ENCODE assay signal across 7 mouse cellular contexts in genomic region chr7:111082822-111083732, GRCm38 (mm10). TPM values are rescaled to one million over a fixed set of nuclear protein-coding genes. Genes with fewer than 3 reads are reported as not detected.
DNase-seq lines count a peak whose midpoint lies in the region; ATAC-seq lines count a peak whose summit lies in the region.

TSS of gene Eif4g2 (minus strand) at chr7:111083030.

- peak within 1 kb of the TSS; percentile 89 for H3K4me3 ChIP-seq in intestine, embryonic 15.5 days (replicated peaks)
- H3K4me3 ChIP-seq in midbrain, embryonic 10.5 days: peak within 1 kb of the TSS; percentile 99

- no peaks in the 10 kb centered on the region for H3K9me3 ChIP-seq in intestine, embryonic 15.5 days
- no peaks in the 10 kb centered on the region for H3K9me3 ChIP-seq in midbrain, embryonic 10.5 days (replicated peaks)

- DNase-seq in adrenal gland, adult 2 months: peak; percentile 100
- peak; percentile 96 for DNase-seq in embryo, embryonic 11.5 days (ENCODE audit: low read depth, low spot score)
- DNase-seq in gastrocnemius, postnatal 36 days: peak; percentile 95 to 98
- DNase-seq in left cerebral cortex, postnatal 25 days (ENCODE audit: low spot score in 2 of 2): peak; percentile 99 to 100
- DNase-seq in midbrain, embryonic 10.5 days (ENCODE audit: low spot score): peak; percentile 100
- peak; percentile 96 for DNase-seq in right cerebral cortex, postnatal 4 days

- peaks cover 6% of the 10 kb centered on the region for H3K36me3 ChIP-seq in intestine, embryonic 15.5 days
- H3K36me3 ChIP-seq in midbrain, embryonic 10.5 days: peaks cover 36% of the 10 kb centered on the region

- H3K27me3 ChIP-seq in intestine, embryonic 15.5 days (replicated peaks): no peaks in the 10 kb centered on the region
- H3K27me3 ChIP-seq in midbrain, embryonic 10.5 days (ENCODE audit: low read depth, poor library complexity, severe bottlenecking): no peaks in the 10 kb centered on the region

- intact Hi-C loops in gastrocnemius, postnatal 36 days (cut with DNase I): loop anchor here (2.0 to 5.0 kb wide), 2 partner anchors 40 to 89 kb away; no protein-coding TSS in a partner anchor
- intact Hi-C loops in left cerebral cortex, postnatal 25 days (cut with DNase I): loop anchor here (1.0 to 10.0 kb wide), 4 partner anchors 39 to 1018 kb away; partner anchors contain the start of gene Zfp143

- peak; percentile 99 for ATAC-seq in intestine, embryonic 15.5 days

- under 1% methylated on average over 70 of the region's 70 CpGs for WGBS in intestine, embryonic 15.5 days
- under 1% methylated on average over 70 of the region's 70 CpGs for WGBS in midbrain, embryonic 10.5 days

- peak within 1 kb of the TSS; percentile 100 for H3K9ac ChIP-seq in intestine, embryonic 15.5 days

- H3K27ac ChIP-seq in intestine, embryonic 15.5 days: peak within 1 kb of the TSS; percentile 100
- H3K27ac ChIP-seq in midbrain, embryonic 10.5 days (replicated peaks): peak within 1 kb of the TSS; percentile 100

- H3K4me2 ChIP-seq in intestine, embryonic 15.5 days (replicated peaks): peak within 1 kb of the TSS; percentile 76

- peaks cover 6% of the 10 kb centered on the region for H3K4me1 ChIP-seq in intestine, embryonic 15.5 days (replicated peaks)
- peaks cover 30% of the 10 kb centered on the region for H3K4me1 ChIP-seq in midbrain, embryonic 10.5 days

RNA-seq across cellular contexts. Expression of gene Eif4g2, which starts in this region (rescaled TPM):
- total RNA-seq in adrenal gland, adult 2 months (2021): 1,000 to 10,000 TPM in 1 of 2 experiments, 100 to 1,000 TPM in 1; 881 to 1,038 TPM
- polyA plus RNA-seq in adrenal gland, adult 2 months (2012; rRNA removed): 16.9 and 25.6 TPM in 2 replicates
- 100 to 1,000 TPM; 625 to 714 TPM for total RNA-seq in gastrocnemius, postnatal 36 days (2021)
- 632 and 726 TPM in 2 replicates for polyA plus RNA-seq in intestine, embryonic 15.5 days (2015; fragmentation: Nextera tagmentation; extraction: Ambion mirVana)
- total RNA-seq in left cerebral cortex, postnatal 25 days (2021): 100 to 1,000 TPM; 667 to 689 TPM
- 1,390 and 1,545 TPM in 2 replicates for polyA plus RNA-seq in midbrain, embryonic 10.5 days (2016; fragmentation: Nextera tagmentation; extraction: Ambion mirVana)

Comparison
In these comparisons a context has a peak if more than half of its experiments do, and no peak if none do; other contexts are left out.
1. Peak in every context shown above with its lines: DNase-seq, ATAC-seq, H3K4me3 ChIP-seq and H3K27ac ChIP-seq.
2. RNA of gene Eif4g2 (polyA plus RNA-seq): 1,390 to 1,545 TPM in midbrain, embryonic 10.5 days and 632 to 726 TPM in intestine, embryonic 15.5 days; 16.9 to 25.6 TPM in adrenal gland, adult 2 months; every median in the first group is over 10 times any median in the second.